28 mouse cellular contexts compared by ENCODE assay signal in genomic region chr1:166146626-166147025, GRCm38 (mm10). TPM values are rescaled to one million over a fixed set of nuclear protein-coding genes. Genes with fewer than 3 reads are reported as not detected.
DNase-seq lines count a peak whose midpoint lies in the region; ATAC-seq and TF ChIP-seq lines count a peak whose summit lies in the region.
"Had no signal": no experiment of that assay in that cellular context is flagged by ENCODE, and none has a peak within 500 bp of the region (broad histone marks: within the 10 kb centered on the region; RNA-seq: fewer than 3 reads in every experiment).

No protein-coding gene starts in this region.

- no peaks in the 10 kb centered on the region for H3K9me3 ChIP-seq in CH12.LX (replicated peaks; ENCODE audit: low read length)
- H3K9me3 ChIP-seq: embryonic facial prominence, embryonic 13.5 days; embryonic facial prominence, embryonic 15.5 days; forebrain, embryonic 10.5 days; forebrain, embryonic 12.5 days had no signal

- TF ChIP-seq CTCF in CH12.LX (conservative IDR thresholded peaks at IDR 0.05 in 1 of 2, IDR thresholded peaks at IDR 0.05 in 1 of 2; ENCODE audit: low read depth in 2 of 2, low read length in 2 of 2): no peak
- no peak for TF ChIP-seq CTCF in cerebellum, adult 2 months (IDR thresholded peaks at IDR 0.05; ENCODE audit: borderline replicate concordance, insufficient read depth, low read depth, low read length)

- no peaks in the 10 kb centered on the region for H3K36me3 ChIP-seq in CH12.LX (replicated peaks in 1 of 2; ENCODE audit: control insufficient read depth in 1 of 2, insufficient read depth in 1 of 2, low read length in 1 of 2)
- H3K36me3 ChIP-seq: embryonic facial prominence, embryonic 13.5 days; embryonic facial prominence, embryonic 15.5 days; forebrain, embryonic 10.5 days; forebrain, embryonic 12.5 days had no signal

- no peaks in the 10 kb centered on the region for H3K27me3 ChIP-seq in CH12.LX (replicated peaks)
- no peaks in the 10 kb centered on the region for H3K27me3 ChIP-seq in cerebellum, adult 2 months (ENCODE audit: control insufficient read depth, insufficient read depth, low read length)
- H3K27me3 ChIP-seq: embryonic facial prominence, embryonic 13.5 days; embryonic facial prominence, embryonic 15.5 days had no signal

- no peak overlapping the region for H3K9ac ChIP-seq in CH12.LX (ENCODE audit: insufficient read depth, low read depth)
- H3K9ac ChIP-seq: embryonic facial prominence, embryonic 13.5 days; embryonic facial prominence, embryonic 15.5 days; forebrain, embryonic 12.5 days had no signal

- H3K4me2 ChIP-seq in CH12.LX (ENCODE audit: insufficient read depth, low read depth, poor library complexity, severe bottlenecking): no peak overlapping the region
- H3K4me2 ChIP-seq: embryonic facial prominence, embryonic 13.5 days; embryonic facial prominence, embryonic 15.5 days; forebrain, embryonic 12.5 days had no signal

- 84% methylated on average over 11 of the region's 11 CpGs for WGBS in cerebellum, adult 2 months

- peaks cover 3 to 22% of the 10 kb centered on the region in 2 experiments; a peak in 3 of 4 replicates for H3K4me1 ChIP-seq in CH12.LX (ENCODE audit: control insufficient read depth in 1 of 2, insufficient read depth in 2 of 2)
- no peaks in the 10 kb centered on the region for H3K4me1 ChIP-seq in cerebellum, adult 2 months (ENCODE audit: control insufficient read depth, insufficient read depth, low read length)
- H3K4me1 ChIP-seq: embryonic facial prominence, embryonic 13.5 days; embryonic facial prominence, embryonic 15.5 days; forebrain, embryonic 10.5 days had no signal

- no peak for TF ChIP-seq RAD21 in CH12.LX (IDR thresholded peaks at IDR 0.05; ENCODE audit: low read depth, low read length)

- dilution Hi-C loops in CH12.LX (cut with MboI; ENCODE audit: extremely low pct_ligation_motif_present, extremely low pct_unique_long_range_greater_than_20kb, low sequenced_read_pairs): no loop called here

- DNase-seq in A20 (ENCODE audit: low read depth, low spot score) (peak; percentile 45), CH12.LX (ENCODE audit: extremely low read depth) (peak; percentile 56)
- no peak for DNase-seq in gastrocnemius, postnatal 4 days (ENCODE audit: low spot score in 2 of 2)
- DNase-seq in left cerebral cortex, postnatal 4 days: no peak
- DNase-seq in cerebellum, adult 2 months: no peak
- DNase-seq in adrenal gland, adult 8-10 months: no peak
- DNase-seq: adrenal gland, postnatal 10 days; adrenal gland, postnatal 25 days; cerebellum, adult 11 months; cerebellum, adult 18-20 months; cerebellum, adult 9-10 months; cerebellum, postnatal 10 days; cerebellum, postnatal 25 days; embryo, embryonic 11 days had no signal

- in situ Hi-C loops in CH12.LX (cut with MboI; ENCODE audit: low pct_ligation_motif_present, low pct_unique_long_range_greater_than_20kb, low sequenced_read_pairs): no loop called here

- no peaks in the 10 kb centered on the region for H3K79me2 ChIP-seq in CH12.LX (replicated peaks; ENCODE audit: control insufficient read depth, extremely low read depth, insufficient read depth, poor library complexity, severe bottlenecking)

- 0 out of 2 replicates have a peak, but pooled peaks have one; percentile 23 for ATAC-seq in common myeloid progenitor, adult 5-6 weeks (replicated peaks; ENCODE audit: low read depth, poor library complexity, severe bottlenecking)
- peak; percentile 74 for ATAC-seq in megakaryocyte, adult 5-6 weeks (ENCODE audit: poor library complexity, severe bottlenecking)
- ATAC-seq: activated CD4-positive, CD25-positive, alpha-beta regulatory T cell, adult 4 months; CD4-positive, CD25-positive, alpha-beta regulatory T cell, adult 4 months; forebrain, embryonic 14.5 days; forebrain, embryonic 16.5 days; Patski had no signal

- no peak overlapping the region for H3K27ac ChIP-seq in CH12.LX (ENCODE audit: insufficient read depth, low read depth)
- no peak overlapping the region for H3K27ac ChIP-seq in cerebellum, adult 2 months (ENCODE audit: insufficient read depth, low read length)
- H3K27ac ChIP-seq: embryonic facial prominence, embryonic 13.5 days; embryonic facial prominence, embryonic 15.5 days; forebrain, embryonic 10.5 days; forebrain, embryonic 12.5 days had no signal

- intact Hi-C loops in left cerebral cortex, postnatal 4 days (cut with DNase I): no loop called here

- no peak for TF ChIP-seq POLR2A in CH12.LX (IDR thresholded peaks at IDR 0.05; ENCODE audit: low read depth, low read length)
- TF ChIP-seq POLR2A in cerebellum, adult 2 months (IDR thresholded peaks at IDR 0.05; ENCODE audit: borderline replicate concordance, insufficient read depth, low read length): no peak

- peak; percentile 71; the same call in 1 of the 2 replicates for TF ChIP-seq EP300 in CH12.LX (IDR thresholded peaks at IDR 0.05; ENCODE audit: low read length)

- H3K4me3 ChIP-seq in CH12.LX (replicated peaks in 1 of 3; ENCODE audit: low read depth in 2 of 3, low read length in 2 of 3, poor library complexity in 1 of 3): no peak overlapping the region
- H3K4me3 ChIP-seq in cerebellum, adult 2 months (replicated peaks; ENCODE audit: insufficient read depth, low read depth, low read length): no peak overlapping the region
- H3K4me3 ChIP-seq: embryonic facial prominence, embryonic 13.5 days; embryonic facial prominence, embryonic 15.5 days; erythroblast, embryonic 14.5 days; forebrain, embryonic 10.5 days; forebrain, embryonic 12.5 days had no signal

TF ChIP-seq in CH12.LX, 34 proteins besides CTCF, POLR2A, EP300 and RAD21:
- TF ChIP-seq IRF4 (IDR thresholded peaks at IDR 0.05; ENCODE audit: low read depth, low read length) (peak; percentile 58), TCF12 (IDR thresholded peaks at IDR 0.05; ENCODE audit: low read depth, low read length) (no peak), POLR2AphosphoS2 (IDR thresholded peaks at IDR 0.05; ENCODE audit: low read depth, low read length) (no peak)

RNA-seq across cellular contexts. Expression of gene Gpa33, which starts 16.6 kb away (rescaled TPM):
- total RNA-seq in CH12.LX (2012; rRNA removed) (0.04 TPM in 1 of 2 replicates, not detected in the other), CH12.LX (2014; rRNA removed) (not detected in 2 replicates)
- not detected in 2 replicates for polyA plus RNA-seq in CH12.LX (2012; ENCODE audit: insufficient read length, low read depth)
- not detected in 2 replicates for total RNA-seq in common myeloid progenitor, adult 5-6 weeks (2017)
- not detected in 2 replicates for total RNA-seq in megakaryocyte, adult 5-6 weeks (2015)
- total RNA-seq in megakaryocyte, adult 5-6 weeks (2017): not detected in 2 replicates
- not detected for total RNA-seq in gastrocnemius, postnatal 4 days (2021)
- not detected for total RNA-seq in left cerebral cortex, postnatal 4 days (2021)
- not detected in 2 replicates for polyA plus RNA-seq in cerebellum, adult 2 months (2012; rRNA removed)
- total RNA-seq in adrenal gland, adult 8-10 months (2022): under 1 TPM in 2 of 4 experiments, not detected in 2; 0.56 to 0.62 TPM
- polyA plus RNA-seq: activated CD4-positive, CD25-positive, alpha-beta regulatory T cell, adult 4 months; CD4-positive, CD25-positive, alpha-beta regulatory T cell, adult 4 months; erythroblast, embryonic 14.5 days; forebrain, embryonic 12.5 days; forebrain, embryonic 14.5 days; forebrain, embryonic 16.5 days; frontal cortex, adult 2 months; Patski had no signal

RNA-seq across cellular contexts. Expression of gene Dusp27, which starts 18.9 kb away (rescaled TPM):
- total RNA-seq in CH12.LX (2012; rRNA removed): not detected in 2 replicates
- not detected in 2 replicates for total RNA-seq in CH12.LX (2014; rRNA removed)
- 0.06 TPM in 1 of 2 replicates, not detected in the other for polyA plus RNA-seq in CH12.LX (2012; ENCODE audit: insufficient read length, low read depth)
- not detected in 2 replicates for total RNA-seq in common myeloid progenitor, adult 5-6 weeks (2017)
- not detected in 2 replicates for total RNA-seq in megakaryocyte, adult 5-6 weeks (2015)
- total RNA-seq in megakaryocyte, adult 5-6 weeks (2017): not detected in 2 replicates
- 100 to 1,000 TPM; 115 to 133 TPM for total RNA-seq in gastrocnemius, postnatal 4 days (2021)
- total RNA-seq in left cerebral cortex, postnatal 4 days (2021): under 1 TPM; 0.62 to 0.85 TPM
- 0.15 and 0.16 TPM in 2 replicates for polyA plus RNA-seq in cerebellum, adult 2 months (2012; rRNA removed)
- total RNA-seq in adrenal gland, adult 8-10 months (2022): under 1 TPM in 3 of 4 experiments, not detected in 1; 0.21 to 0.22 (median 0.22) TPM
- total RNA-seq: adrenal gland, adult 18-20 months; adrenal gland, postnatal 25 days had no signal
- polyA plus RNA-seq: activated CD4-positive, CD25-positive, alpha-beta regulatory T cell, adult 4 months; CD4-positive, CD25-positive, alpha-beta regulatory T cell, adult 4 months; erythroblast, embryonic 14.5 days; Patski had no signal

Comparison
In these comparisons a context has a peak if more than half of its experiments do, and no peak if none do; other contexts are left out.
1. DNase-seq: peak in A20 (single experiment) and CH12.LX (single experiment); none in gastrocnemius, postnatal 4 days (0 of 2), left cerebral cortex, postnatal 4 days (single experiment), cerebellum, adult 2 months (0 of 2) and adrenal gland, adult 8-10 months (single experiment).
2. RNA of gene Dusp27, which starts 18.9 kb away (total RNA-seq): 115 to 133 TPM in gastrocnemius, postnatal 4 days; 0.62 to 0.85 TPM in left cerebral cortex, postnatal 4 days, 0.21 to 0.22 TPM in adrenal gland, adult 8-10 months, not detected in CH12.LX, not detected in common myeloid progenitor, adult 5-6 weeks and not detected in megakaryocyte, adult 5-6 weeks; every median in the first group is over 10 times any median in the second.